Mouse (Mus musculus): ENCODE results near the gene Lnpep. TPM values are rescaled to one million over a fixed set of nuclear protein-coding genes. Genes with fewer than 3 reads are reported as not detected.
"Not testable (repeated sequence)": the region's sequence is repeated elsewhere in the genome, so short reads cannot be mapped to it uniquely, and the experiment has no call there.

The Lnpep gene
- total and polyA plus RNA-seq, 2 experiments from 2014 or later, result 10.3 to 53.0 TPM

DNA sequence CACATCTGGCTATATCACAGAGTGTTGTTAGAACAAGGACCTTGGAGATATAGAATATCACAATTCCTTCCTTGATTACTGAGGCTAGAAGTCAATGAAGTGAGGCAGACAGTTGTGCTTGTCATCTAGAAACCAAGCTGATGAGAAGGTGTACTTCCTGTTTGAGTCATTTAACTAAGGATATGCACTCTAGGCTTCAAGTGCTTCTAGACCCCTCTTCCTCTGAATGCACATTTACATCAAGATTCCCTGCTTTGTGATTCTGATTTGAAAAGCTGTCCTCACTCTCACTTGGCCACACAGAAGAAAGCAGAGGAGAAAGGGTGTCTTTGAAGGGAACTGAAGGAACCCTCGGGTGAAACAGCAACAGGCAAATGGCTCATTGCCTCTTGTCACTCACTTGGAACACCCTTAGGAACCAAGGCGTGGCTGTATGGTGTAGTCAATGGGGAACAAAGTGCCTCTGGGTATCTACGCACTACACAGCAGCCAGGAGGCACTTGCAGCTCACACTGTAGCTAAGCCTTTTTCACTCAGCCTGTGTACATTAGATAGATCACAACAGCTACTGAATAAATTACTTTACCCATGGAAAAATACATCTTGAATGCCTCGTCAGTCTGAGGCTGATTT, 108.3 kb downstream of the Lnpep start:
- WGBS, result 65% methylated on average over 4 of the region's 4 CpGs

DNA sequence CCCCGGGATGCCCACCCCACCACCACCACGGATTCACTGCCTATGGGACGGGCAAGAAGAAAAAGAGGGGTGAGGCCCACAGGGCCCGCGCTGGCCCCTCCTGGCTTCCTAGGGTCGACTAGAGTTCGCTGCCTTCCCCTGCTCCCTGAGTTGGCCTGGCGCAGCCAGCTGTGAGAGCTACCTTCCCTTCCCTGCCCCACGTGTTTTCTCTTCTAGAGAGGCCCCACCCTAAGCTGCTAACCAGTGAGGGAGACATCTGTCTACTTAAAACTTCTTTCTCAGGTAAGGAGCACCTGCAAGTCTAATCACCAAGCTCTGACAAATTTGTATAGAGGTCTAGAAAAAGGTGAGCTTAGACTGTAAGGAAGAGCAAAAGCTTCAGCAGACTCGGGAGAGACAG, 118.2 kb downstream of the Lnpep start:
- Histone ChIP-seq H3K4me2 (ENCODE audit: low read depth, low read length) (no peak overlapping the region), H3K4me3 (ENCODE audit: low read depth, low read length) (no peak overlapping the region), H3K4me1 (ENCODE audit: control insufficient read depth, insufficient read depth) (no peaks in the 10 kb centered on the region), H3K9me3 (replicated peaks; ENCODE audit: control insufficient read depth, low read length) (no peaks in the 10 kb centered on the region), H3K27ac (ENCODE audit: low read depth) (no peak overlapping the region), H3K9ac (replicated peaks; ENCODE audit: low read depth, low read length) (no peak overlapping the region), H3K36me3 (replicated peaks; ENCODE audit: control insufficient read depth, insufficient read depth, low read length) (no peaks in the 10 kb centered on the region), H3K27me3 (ENCODE audit: control insufficient read depth, insufficient read depth, low read length) (no peaks in the 10 kb centered on the region)
- no peak for TF ChIP-seq EP300 (IDR thresholded peaks at IDR 0.05; ENCODE audit: low read depth)
- TF ChIP-seq CTCF (IDR thresholded peaks at IDR 0.05; ENCODE audit: low read depth), result no peak
- 87% methylated on average over 10 of the region's 10 CpGs for WGBS
- DNase-seq (ENCODE audit: low spot score) (no peak), ATAC-seq (ENCODE audit: insufficient read depth, low read depth) (no peak)

More for the DNA sequence above, 108.3 kb downstream of the Lnpep start:
- Histone ChIP-seq H3K4me2 (ENCODE audit: low read depth, low read length) (no peak overlapping the region), H3K27me3 (ENCODE audit: control insufficient read depth, insufficient read depth, low read length) (no peaks in the 10 kb centered on the region), H3K27ac (ENCODE audit: low read depth) (no peak overlapping the region), H3K4me1 (ENCODE audit: control insufficient read depth, insufficient read depth) (no peaks in the 10 kb centered on the region), H3K4me3 (ENCODE audit: low read depth, low read length) (no peak overlapping the region), H3K36me3 (replicated peaks; ENCODE audit: control insufficient read depth, insufficient read depth, low read length) (0 out of 2 replicates have a peak, but pooled peaks cover 5% of the 10 kb centered on the region), H3K9me3 (replicated peaks; ENCODE audit: control insufficient read depth, low read length) (no peaks in the 10 kb centered on the region), H3K9ac (replicated peaks; ENCODE audit: low read depth, low read length) (no peak overlapping the region)
- DNase-seq (ENCODE audit: low spot score) (no peak), ATAC-seq (ENCODE audit: insufficient read depth, low read depth) (no peak)
- TF ChIP-seq EP300 (IDR thresholded peaks at IDR 0.05; ENCODE audit: low read depth) (no peak), CTCF (IDR thresholded peaks at IDR 0.05; ENCODE audit: low read depth) (no peak)

DNA sequence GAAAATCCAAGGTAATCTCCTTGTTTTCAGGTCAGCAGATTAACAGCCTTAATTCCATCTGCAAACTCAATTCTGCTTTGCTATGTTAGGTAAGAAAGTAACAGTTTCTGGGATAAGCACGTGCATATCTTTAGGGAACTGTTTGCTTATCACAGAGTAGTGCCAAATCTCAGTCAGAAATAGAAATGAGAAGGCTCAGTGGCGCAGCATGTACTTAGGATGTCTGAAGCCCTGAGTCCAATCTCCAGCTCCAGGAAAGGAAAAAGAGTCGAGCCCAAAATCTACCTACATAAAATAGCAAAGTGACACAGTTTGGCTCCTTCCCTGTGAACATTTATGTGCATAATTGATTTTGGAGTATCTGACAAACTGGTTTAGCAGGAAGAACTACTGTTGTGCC, 125.6 kb downstream of the Lnpep start:
- ATAC-seq (ENCODE audit: insufficient read depth, low read depth) (no peak), DNase-seq (ENCODE audit: low spot score) (no peak)
- H3K27ac ChIP-seq (ENCODE audit: low read depth), result no peak overlapping the region
- peaks cover 7% of the 10 kb centered on the region; the same call in 1 of the 2 replicates for H3K4me1 ChIP-seq (ENCODE audit: control insufficient read depth, insufficient read depth)
- H3K9me3 ChIP-seq (replicated peaks; ENCODE audit: control insufficient read depth, low read length), result no peaks in the 10 kb centered on the region
- H3K4me3 ChIP-seq (ENCODE audit: low read depth, low read length), result no peak overlapping the region
- no peaks in the 10 kb centered on the region for H3K36me3 ChIP-seq (replicated peaks; ENCODE audit: control insufficient read depth, insufficient read depth, low read length)
- H3K9ac ChIP-seq (replicated peaks; ENCODE audit: low read depth, low read length), result no peak overlapping the region
- no peaks in the 10 kb centered on the region for H3K27me3 ChIP-seq (ENCODE audit: control insufficient read depth, insufficient read depth, low read length)
- H3K4me2 ChIP-seq (ENCODE audit: low read depth, low read length), result no peak overlapping the region
- no peak for TF ChIP-seq EP300 (IDR thresholded peaks at IDR 0.05; ENCODE audit: low read depth)
- TF ChIP-seq CTCF (IDR thresholded peaks at IDR 0.05; ENCODE audit: low read depth), result no peak
- 20% methylated on average over 3 of the region's 3 CpGs for WGBS

DNA sequence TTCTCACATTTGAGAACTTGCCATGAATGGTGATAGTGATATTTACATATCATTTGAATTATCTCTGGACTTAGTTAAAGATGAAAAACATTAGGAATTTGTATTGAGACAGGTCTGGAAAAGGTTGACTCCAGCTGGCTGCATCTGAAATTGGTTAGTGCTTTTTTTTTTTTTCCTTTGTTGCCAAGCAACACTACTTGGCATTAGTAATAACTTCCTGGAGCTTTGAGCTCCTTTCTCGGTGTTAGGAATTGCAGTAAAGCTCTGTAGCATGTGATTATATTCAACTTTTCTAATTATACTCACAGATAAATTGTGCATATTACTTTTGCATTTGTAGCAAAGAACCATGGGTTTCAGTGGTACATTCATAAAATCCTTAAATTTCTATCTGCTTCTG, 126.0 kb downstream of the Lnpep start:
- no peak for TF ChIP-seq EP300 (IDR thresholded peaks at IDR 0.05; ENCODE audit: low read depth)
- TF ChIP-seq CTCF (IDR thresholded peaks at IDR 0.05; ENCODE audit: low read depth), result no peak
- no peak for DNase-seq (ENCODE audit: low spot score)
- WGBS, result 12% methylated on average over 1 of the region's 1 CpGs

DNA sequence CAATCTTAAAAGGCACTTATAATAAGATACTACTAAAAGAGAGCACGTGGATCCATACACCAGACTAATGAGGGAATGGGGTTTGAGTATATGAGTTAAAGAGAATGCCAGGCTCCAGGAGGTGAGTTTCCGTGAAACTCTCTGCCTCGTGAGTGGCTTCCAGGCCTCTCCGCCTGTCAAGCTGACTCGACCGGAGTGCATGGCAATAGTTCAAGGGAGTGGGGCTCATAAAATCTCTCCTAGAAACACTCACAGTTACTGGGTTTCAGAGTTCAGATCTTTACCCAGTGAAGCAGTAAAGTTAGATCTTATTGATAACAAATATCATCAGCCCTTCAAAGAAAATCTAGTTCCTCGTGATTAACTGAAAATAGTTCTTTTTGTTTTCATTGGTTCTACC, 128.1 kb downstream of the Lnpep start:
- H3K36me3 ChIP-seq (replicated peaks; ENCODE audit: control insufficient read depth, insufficient read depth, low read length), result no peaks in the 10 kb centered on the region
- no peak overlapping the region for H3K4me3 ChIP-seq (ENCODE audit: low read depth, low read length)
- H3K27ac ChIP-seq (ENCODE audit: low read depth), result no peak overlapping the region
- WGBS, result 75% methylated on average over 7 of the region's 7 CpGs
- TF ChIP-seq CTCF (IDR thresholded peaks at IDR 0.05; ENCODE audit: low read depth) (no peak), EP300 (IDR thresholded peaks at IDR 0.05; ENCODE audit: low read depth) (no peak)
- DNase-seq (ENCODE audit: low spot score), result no peak
- ATAC-seq (ENCODE audit: insufficient read depth, low read depth), result no peak
- no peaks in the 10 kb centered on the region for H3K9me3 ChIP-seq (replicated peaks; ENCODE audit: control insufficient read depth, low read length)
- H3K9ac ChIP-seq (replicated peaks; ENCODE audit: low read depth, low read length), result no peak overlapping the region
- no peaks in the 10 kb centered on the region for H3K27me3 ChIP-seq (ENCODE audit: control insufficient read depth, insufficient read depth, low read length)
- no peak overlapping the region for H3K4me2 ChIP-seq (ENCODE audit: low read depth, low read length)
- peaks cover 7% of the 10 kb centered on the region; the same call in 1 of the 2 replicates for H3K4me1 ChIP-seq (ENCODE audit: control insufficient read depth, insufficient read depth)

More for the DNA sequence above, 126.0 kb downstream of the Lnpep start:
- H3K4me1 ChIP-seq (ENCODE audit: control insufficient read depth, insufficient read depth), result peaks cover 7% of the 10 kb centered on the region; the same call in 1 of the 2 replicates
- no peak overlapping the region for H3K4me3 ChIP-seq (ENCODE audit: low read depth, low read length)
- H3K27ac ChIP-seq (ENCODE audit: low read depth), result no peak overlapping the region
- no peaks in the 10 kb centered on the region for H3K27me3 ChIP-seq (ENCODE audit: control insufficient read depth, insufficient read depth, low read length)
- no peaks in the 10 kb centered on the region for H3K9me3 ChIP-seq (replicated peaks; ENCODE audit: control insufficient read depth, low read length)
- no peaks in the 10 kb centered on the region for H3K36me3 ChIP-seq (replicated peaks; ENCODE audit: control insufficient read depth, insufficient read depth, low read length)
- H3K9ac ChIP-seq (replicated peaks; ENCODE audit: low read depth, low read length), result no peak overlapping the region
- H3K4me2 ChIP-seq (ENCODE audit: low read depth, low read length), result no peak overlapping the region
- ATAC-seq (ENCODE audit: insufficient read depth, low read depth), result no peak

DNA sequence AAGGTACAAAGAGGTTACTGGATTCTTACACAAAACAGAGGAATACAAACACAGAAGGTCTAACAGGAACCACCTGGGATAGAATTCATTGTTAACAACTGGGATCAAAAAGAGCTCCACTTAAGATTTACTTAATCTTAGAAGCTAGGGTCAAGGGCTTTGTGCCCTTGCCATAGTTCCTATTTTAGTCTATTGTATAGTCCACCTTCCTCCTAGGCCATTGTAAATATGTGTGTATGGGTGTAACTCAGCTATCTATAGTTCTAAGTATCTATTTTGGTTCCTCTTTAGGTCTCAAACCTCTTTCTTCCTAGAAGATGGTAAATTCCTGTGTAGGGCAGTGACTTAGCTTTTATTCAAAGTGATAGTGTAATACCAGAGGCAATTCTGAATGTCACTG, 128.6 kb downstream of the Lnpep start:
- not testable (repeated sequence) for ATAC-seq (ENCODE audit: insufficient read depth, low read depth); H3K27me3 ChIP-seq (ENCODE audit: control insufficient read depth, insufficient read depth, low read length); DNase-seq (ENCODE audit: low spot score); H3K9me3 ChIP-seq (replicated peaks; ENCODE audit: control insufficient read depth, low read length); H3K27ac ChIP-seq (ENCODE audit: low read depth); H3K36me3 ChIP-seq (replicated peaks; ENCODE audit: control insufficient read depth, insufficient read depth, low read length); H3K4me1 ChIP-seq (ENCODE audit: control insufficient read depth, insufficient read depth); H3K4me2 ChIP-seq (ENCODE audit: low read depth, low read length); H3K9ac ChIP-seq (replicated peaks; ENCODE audit: low read depth, low read length); H3K4me3 ChIP-seq (ENCODE audit: low read depth, low read length)

Measured in heart, postnatal 0 days (tissue).